Mouse (Mus musculus): ENCODE measurements around the gene Hspb7. TPM values are rescaled to one million over a fixed set of nuclear protein-coding genes. Genes with fewer than 3 reads are reported as not detected.
A peak's percentile ranks its signal among the peaks of the same experiment; 100 is the strongest.

Hspb7 gene
- total RNA-seq, 2 experiments from 2014 or later = 2.9 to 9.6 TPM

DNA sequence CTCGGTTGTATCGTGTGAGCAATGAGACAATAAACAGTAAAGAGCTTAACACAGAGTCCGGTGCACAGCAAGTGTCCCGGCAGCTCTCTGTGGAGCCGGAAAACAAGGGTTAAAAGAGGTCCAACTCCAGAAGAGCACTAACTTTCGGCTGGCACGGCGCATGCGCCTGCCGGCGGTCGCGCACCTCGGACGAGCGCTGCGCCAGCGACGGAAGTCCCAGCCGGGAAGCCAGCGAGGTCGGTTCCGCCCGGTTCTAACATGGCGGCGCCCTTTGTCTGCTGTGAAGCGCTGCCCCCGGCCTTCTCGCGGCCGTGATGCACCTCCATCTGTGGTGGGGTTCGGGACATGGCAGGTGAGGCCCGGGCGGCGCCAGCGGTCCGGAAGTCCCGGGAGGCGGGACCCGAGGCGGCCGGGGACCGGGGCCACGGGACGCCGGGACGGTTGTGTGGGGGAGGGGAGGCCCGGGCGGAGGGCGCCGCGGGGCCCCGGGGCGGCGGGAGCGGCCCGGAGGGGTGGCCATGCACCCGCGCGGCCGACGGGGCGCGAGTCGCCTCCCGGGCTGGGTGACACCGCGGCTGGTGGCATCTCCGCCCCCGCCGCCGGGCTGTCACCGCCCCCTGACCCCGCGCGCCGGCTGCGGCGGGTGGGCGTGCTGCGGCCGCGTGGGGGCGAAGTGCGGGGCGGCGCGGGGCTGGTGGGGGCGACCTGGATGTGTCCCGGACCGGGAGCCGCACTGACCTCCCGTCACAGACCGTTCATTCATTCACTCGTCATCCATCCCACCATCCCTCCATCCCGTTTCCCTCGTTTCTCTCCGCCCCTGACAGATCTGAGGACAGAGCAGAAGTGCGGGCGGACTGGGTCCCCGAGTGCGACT, 24.1 kb downstream of the Hspb7 start, which contains the start of gene Zbtb17:
Gene Zbtb17, plus strand, starts transcription at position 204 of the 877 bp plus-strand sequence.
- DNase-seq (ENCODE audit: low spot score in 2 of 2) = peak; percentile 78 to 82

DNA sequence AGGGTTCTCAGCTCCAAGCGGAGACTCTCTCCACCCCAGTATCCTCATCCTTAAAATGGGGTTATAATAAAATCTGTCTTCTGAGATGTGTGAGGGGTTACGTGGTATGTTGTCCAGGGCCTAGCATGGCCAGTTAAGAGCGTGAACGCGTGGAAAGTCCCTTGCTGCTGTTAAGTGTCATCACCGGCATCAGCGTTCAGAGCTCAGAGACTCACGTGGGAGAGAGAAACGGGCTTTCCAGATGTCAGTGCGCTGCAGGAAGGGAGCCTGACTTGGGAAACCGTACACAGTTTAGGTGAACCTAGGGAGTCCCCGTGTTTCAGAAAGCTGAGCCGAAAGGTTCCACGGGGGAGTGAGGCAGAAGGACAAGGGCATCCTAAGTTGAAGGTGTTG, 24.7 kb downstream of the Hspb7 start:
- no peak for DNase-seq (ENCODE audit: low spot score in 2 of 2)

DNA sequence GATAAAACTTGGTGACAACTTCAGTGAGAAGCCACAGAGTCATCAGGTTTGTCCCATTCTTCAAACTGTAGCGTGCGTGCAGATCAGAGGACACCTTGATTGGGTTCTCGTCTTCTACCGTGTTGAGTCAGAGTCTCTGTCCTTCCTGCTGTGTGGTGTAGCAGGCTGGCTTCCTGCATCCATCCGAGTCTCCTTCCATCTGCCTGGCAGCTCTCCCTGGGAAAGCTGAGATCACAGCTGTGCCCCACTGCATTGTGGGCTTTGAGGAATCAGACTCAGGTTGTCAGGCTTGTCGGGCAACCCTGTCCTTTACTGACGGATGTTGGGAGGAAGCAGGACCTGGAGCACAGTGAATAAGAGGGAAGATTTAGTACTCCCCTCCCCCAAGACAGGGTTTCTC, 25.6 kb downstream of the Hspb7 start:
- DNase-seq (ENCODE audit: low spot score in 2 of 2) = no peak

DNA sequence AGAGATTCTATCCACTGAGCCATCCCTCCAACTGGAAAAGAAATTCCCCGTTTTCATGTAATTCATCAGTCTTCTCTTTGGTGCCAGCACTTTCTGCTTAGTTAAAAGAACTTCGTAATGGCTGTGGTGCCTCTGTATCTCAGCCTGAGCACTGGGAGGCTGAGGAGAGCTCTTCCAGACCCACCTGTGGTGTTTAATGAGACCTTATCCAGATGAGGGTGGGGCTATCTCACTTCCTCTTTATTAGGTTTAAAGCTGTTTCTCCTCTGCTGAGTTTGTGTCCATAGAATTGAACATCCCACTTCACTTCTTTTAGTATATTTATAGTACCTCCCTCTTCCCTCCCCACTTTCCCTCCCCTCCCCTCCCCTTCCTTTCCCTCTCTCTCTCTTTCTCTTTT, 30.7 kb downstream of the Hspb7 start:
- DNase-seq (ENCODE audit: low spot score in 2 of 2) = no peak

DNA sequence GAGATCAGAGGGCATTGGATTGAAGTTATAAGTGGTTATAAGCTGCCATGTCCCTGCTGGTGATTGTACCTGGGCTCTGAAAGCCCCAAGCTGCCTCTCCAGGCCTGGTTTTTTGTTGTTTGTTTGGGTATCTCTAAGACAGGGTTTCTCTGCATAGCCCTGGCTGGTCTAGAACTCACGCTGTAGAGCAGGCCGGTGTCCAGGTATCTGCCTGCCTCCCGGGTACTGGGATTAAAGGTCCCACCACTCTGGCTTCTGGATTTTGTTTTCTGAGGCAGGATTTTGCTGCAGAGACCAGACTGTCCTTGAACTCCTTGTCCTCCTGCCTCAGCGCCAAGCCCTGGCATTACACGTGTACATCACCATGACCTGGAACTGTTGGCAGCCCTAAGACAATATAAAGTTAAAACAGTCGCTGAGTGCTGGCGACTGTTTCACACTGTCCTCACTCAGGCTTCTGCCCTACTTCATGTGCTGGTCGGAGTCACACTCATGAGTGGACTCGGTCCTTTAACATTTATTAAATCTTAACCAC, 31.4 kb downstream of the Hspb7 start:
- no peak for DNase-seq (ENCODE audit: low spot score in 2 of 2)

DNA sequence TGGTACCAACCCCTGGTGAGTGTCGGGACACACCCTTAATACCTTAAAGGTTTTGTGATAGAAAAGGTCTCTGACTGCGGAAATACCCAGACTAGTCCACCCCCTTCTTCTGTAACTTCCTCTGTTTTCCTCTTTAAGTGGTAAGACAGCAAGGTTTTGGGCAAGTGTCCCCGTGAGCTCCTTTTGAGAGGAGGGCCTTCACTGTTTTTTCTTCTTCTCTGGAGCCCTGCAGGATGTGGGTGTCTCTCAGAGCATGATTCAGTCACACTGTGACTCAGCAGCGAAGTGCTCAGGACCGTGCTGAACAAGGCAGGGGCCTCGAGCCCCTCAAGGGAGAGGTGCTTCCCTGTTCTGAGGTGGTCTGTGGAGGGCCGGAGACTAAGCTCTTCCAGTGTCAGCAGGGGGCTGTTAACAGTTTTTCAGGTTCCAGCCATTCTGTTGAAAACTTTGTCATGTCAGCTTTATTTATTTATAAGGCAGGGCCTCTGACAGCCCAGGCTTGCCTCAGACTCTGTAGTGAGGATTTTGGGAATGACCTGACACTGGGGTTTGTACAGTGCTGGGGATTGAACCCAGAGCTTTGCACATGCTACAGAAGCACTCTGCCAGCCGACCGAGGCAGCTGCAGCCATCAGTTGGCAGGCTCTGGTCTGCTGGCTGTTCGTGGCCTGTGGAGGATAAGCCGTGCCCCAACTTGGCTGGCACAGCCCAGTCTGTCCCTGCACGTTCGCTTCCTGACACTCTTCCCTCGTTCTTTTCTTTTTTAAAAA, 34.2 kb downstream of the Hspb7 start:
- no peak for DNase-seq (ENCODE audit: low spot score in 2 of 2)

DNA sequence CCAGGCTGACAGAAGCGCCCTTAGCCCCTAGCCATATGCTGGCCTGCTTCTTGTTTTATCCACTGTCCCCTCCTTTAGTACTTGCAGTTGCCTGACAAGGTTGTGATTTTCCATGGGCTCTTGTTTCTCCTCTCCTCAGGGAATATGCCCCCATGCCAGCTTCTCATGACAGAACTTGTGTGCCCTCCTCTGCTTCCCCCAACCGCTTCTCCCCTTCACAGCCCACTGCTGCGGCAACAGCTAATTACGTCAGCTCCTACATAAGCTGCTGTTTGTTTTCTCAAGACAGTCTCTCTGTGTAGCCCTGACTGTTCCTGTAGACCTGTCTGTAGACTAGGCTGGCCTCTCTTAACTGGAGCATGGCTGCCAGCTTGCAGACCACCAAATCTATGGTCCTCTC, 34.9 kb downstream of the Hspb7 start:
- DNase-seq (ENCODE audit: low spot score in 2 of 2) = no peak

DNA sequence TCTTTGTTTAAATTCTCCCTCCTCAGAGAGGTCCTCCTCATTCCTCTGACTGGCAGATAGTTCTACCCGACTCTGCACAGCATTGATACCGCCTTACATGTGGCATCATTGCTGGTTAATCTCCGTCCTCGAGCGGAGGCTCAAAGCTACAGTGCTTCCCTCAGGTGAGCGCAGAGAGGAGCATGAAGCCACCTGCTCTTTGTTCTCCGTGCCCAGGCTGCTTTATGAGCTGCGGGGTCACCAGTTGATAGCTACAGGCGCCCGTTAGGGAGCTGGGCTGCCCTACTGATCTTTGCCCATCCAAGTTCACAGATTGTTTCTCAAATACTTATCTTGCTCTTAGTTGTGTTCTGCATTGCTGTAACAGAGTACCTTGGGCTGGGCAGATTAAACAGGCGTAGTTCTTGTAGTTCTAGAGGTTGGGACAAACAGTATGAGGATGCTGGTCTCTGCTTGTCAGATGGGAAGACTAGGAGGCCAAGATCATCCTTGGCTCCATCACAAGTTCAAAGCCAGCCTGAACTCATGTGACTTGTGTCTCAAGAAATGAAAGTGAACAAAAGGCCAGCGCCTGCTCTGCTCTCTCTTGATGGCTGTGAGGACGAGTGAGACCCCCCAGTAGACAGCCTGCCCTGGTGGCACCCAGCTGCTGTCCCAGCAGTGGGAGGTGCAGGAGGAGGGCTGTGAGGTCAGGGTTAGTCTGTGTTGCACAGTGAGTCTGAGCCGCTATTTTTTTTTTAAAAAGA, 35.8 kb downstream of the Hspb7 start:
- no peak for DNase-seq (ENCODE audit: low spot score in 2 of 2)

DNA sequence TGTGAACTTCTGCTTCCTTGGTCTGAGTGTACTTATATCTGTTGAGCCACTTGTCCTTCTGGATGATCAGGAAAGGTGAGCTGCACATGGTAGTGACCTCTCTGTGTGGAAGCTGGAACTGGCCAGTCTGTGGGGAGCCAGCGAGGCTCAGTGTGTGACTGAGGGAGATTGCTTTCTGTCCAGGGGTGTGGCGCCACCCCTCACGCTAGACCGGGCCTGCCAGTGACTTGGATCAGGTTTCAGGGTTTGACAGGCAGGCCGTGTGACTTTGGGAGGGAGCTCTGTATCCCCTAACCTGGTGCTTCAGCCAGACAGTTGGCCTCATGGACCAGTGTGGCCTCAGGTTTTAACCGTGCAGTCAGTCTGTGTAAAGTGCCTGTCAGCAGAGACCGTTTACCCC, 37.7 kb downstream of the Hspb7 start:
- DNase-seq (ENCODE audit: low spot score in 2 of 2) = no peak

DNA sequence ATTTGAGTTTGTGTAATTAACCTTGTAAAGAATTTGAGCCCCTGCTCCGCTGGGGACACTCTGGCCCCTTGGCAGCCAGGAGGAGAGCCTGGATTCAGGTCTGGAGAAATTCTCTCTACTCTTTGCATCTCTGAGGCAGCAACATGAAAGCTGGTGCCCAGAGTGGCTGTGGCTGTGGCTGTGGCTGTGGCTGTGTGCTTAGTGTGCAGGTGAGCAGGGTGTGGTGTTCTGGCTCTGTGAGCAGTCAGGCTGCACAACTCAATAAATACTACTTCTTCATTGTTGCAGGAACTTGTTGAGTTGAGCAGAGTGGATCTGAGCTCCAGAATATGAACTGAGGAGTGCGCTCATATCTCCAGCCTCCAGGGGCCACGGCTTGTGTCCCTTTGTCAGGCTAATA, 38.3 kb downstream of the Hspb7 start:
- no peak for DNase-seq (ENCODE audit: low spot score in 2 of 2)

DNA sequence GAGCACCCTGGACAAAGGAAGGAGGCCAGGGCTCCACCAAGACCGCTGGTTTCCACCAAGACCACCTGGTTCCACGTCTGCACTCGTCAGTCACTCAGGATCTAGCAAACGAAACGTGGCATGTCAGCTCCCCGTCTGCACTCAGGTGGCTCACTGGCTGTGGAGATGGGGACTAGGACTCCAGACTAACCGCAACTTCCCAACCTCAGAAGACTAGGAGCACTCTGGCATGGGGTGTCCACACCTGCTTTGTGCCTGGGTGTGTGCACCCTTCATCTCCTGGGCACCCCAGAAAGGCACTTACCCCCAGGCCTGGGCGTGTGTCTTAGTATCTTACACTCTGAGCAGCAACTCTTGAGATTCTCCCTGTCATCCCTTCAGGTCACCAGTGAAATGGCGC, 39.2 kb downstream of the Hspb7 start:
- no peak for DNase-seq (ENCODE audit: low spot score in 2 of 2)

DNA sequence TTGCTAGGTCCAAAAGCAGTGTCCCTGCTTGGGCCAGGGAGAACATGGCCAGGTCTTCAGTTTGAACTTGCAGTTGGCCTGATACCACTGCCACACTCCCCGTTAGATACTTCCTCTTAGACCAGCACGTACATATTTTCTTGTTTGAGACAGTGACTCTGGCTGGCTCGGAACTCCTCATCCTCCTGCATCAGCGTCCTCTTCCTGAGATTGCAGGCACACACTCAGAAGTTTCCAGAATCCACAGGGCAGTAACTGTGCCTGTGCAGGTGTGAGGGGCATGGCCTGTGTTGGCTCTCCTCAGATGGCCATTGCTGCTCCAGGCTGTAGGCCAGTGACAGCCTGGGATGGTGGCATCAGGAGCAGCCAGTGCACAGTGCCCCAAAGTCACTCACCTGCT, 39.9 kb downstream of the Hspb7 start:
- DNase-seq (ENCODE audit: low spot score in 2 of 2) = no peak

DNA sequence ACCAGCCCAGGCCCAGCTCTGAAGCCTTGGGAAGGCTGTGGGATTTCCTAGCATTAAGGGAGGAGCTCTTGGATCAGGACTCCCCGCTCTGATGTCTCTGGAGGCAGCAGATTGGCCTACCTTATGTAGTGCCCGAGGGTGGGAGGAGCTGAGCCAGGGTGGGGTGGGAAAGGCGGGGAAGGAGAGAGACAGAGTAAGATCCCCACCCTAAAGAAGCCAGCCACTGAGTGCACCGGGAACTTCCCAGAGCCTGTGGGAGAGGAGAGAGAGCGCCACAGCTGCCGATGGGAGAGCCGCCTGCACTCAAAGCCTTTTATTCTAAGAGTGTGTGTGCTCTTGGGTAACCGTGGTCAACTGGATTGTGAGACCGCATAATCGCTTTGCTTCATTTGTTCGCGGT, 40.5 kb downstream of the Hspb7 start:
- DNase-seq (ENCODE audit: low spot score in 2 of 2) = no peak

DNA sequence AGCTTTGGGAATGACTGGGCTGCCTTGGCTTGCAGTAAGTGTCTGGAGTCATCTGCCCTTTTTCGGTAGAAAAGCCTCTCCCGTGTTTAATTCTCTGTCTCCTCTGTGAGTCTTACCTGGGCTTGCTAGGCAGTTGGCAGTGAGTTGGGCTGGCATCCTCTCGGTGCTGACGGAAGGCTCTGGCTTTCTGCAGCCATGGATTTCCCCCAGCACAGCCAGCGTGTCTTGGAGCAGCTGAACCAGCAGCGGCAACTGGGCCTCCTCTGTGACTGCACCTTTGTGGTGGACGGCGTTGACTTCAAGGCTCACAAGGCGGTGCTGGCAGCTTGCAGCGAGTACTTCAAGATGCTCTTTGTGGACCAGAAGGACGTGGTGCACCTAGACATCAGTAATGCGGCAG, 41.0 kb downstream of the Hspb7 start:
- DNase-seq (ENCODE audit: low spot score in 2 of 2) = no peak

DNA sequence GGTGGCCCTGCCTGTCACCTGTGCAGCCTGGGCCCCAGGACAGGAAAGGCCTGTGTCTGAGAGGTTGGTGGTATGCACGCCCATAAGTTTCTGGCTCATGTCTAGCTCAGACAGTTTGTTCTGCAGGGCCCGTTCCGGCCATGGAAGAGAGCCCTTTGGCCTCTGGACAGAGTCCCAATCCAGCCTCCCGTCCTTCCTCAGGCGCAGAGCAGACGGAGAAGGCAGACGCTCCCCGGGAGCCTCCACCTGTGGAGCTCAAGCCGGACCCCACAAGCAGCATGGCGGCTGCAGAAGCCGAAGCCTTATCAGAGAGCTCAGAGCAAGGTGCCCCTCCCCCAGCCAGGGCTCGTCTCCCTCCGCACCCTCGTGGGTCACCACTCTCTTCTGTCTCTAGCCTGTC, 42.9 kb downstream of the Hspb7 start:
- DNase-seq (ENCODE audit: low spot score in 2 of 2) = no peak

DNA sequence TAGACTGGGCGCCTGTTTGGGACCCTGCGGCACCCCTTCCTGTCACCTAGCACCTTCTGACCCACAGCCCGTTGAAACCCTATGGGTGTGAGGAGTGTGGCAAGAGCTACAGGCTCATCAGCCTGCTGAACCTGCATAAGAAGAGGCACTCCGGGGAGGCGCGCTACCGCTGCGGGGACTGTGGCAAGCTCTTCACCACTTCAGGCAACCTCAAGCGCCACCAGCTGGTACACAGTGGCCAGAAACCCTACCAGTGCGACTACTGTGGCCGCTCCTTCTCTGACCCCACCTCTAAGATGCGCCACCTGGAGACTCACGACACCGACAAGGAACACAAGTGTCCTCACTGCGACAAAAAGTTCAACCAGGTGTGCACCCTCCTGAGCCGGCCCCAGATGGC, 44.1 kb downstream of the Hspb7 start:
- no peak for DNase-seq (ENCODE audit: low spot score in 2 of 2)

DNA sequence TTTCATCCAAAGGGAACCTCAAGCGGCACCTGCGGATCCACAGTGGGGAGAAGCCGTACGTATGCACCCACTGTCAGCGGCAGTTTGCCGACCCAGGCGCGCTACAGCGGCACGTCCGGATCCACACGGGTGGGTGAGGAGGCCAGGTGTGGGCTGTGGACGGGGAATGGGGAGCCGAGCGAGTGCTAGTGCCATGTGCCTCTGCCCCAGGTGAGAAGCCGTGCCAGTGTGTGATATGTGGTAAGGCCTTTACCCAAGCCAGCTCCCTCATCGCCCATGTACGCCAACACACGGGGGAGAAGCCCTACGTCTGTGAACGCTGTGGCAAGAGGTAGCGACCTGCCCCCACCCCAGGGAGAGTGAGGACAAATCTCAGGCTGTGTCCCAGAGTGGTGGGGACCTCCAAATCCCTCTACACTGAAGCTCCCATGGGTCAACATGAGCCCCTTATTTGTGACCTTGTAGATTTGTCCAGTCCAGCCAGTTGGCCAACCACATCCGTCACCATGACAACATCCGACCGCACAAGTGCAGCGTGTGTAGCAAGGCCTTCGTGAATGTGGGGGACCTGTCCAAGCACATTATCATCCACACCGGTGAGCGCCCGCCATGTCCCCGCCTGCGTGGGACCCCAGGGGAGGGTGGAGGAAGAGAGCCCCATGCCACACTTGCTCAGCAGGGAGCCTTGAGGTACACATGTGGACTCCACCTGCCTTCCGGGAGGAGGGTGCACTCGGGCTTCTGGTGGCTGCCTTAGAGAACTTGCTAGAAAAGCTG, 45.1 kb downstream of the Hspb7 start:
- DNase-seq (ENCODE audit: low spot score in 2 of 2) = no peak

DNA sequence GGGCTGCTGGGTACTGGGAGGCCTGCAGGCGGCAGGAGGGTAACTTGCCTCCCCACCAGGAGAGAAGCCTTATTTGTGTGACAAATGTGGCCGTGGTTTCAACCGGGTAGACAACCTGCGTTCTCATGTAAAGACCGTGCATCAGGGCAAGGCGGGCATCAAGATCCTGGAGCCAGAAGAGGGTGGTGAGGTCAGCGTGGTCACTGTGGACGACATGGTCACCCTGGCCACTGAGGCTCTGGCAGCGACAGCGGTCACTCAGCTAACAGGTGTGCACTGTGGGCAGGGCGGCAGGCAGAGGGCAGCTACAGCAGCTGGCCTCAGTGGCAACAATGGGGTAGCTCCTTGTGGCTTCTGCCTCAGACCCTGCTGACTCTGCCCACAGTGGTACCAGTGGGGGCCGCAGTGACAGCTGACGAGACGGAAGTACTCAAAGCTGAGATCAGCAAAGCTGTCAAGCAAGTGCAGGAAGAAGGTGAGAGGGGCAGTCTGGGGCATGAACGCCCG, 45.8 kb downstream of the Hspb7 start:
- no peak for DNase-seq (ENCODE audit: low spot score in 2 of 2)

DNA sequence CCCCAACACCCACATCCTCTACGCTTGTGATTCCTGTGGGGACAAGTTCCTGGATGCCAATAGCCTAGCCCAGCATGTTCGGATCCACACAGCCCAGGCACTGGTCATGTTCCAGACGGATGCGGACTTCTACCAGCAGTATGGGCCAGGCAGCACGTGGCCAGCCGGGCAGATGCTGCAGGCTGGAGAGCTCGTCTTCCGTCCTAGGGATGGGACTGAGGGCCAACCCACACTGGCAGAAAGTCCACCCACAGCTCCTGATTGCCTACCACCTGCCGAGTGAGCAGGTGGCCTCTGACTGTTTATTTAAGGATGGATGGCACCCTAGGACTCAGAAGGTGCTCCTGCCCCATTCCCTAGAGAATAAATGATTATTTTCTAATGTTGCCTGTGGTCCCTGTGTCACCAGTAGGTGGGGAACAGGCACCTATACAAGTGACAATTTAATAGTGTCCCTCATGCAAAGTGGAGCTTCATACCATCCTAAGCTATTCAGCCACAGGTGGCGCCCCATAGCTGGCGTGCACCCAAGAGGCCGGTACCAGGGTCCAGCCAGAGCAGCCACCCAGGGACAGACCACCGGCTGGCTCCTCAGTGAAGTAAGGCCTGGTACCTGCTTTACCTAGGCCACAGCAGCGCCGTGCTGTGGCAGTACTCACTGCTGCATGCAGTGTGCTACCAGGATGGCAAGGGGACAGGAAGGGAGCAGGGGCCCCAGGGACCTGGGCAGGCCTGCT, 46.4 kb downstream of the Hspb7 start:
- no peak for DNase-seq (ENCODE audit: low spot score in 2 of 2)

DNA sequence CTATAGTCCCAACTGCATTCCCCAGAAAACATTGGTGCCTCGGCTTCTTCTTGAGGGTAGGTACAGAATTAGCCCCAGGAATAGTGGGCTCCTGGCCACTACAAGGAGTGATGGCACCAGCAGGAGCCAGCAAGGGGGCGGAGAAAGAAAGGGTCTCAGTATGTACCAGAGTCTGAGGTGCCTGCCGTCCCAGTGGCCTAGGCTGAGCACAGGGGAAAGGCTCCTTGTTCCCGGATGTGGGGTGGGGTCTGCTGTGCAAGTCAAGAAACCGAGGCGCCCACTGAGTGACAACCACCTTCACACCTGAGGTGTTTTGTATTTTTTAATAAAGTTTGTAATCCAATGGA, 47.0 kb downstream of the Hspb7 start:
- DNase-seq (ENCODE audit: low spot score in 2 of 2) = no peak

Measured in adrenal gland, postnatal 4 days (tissue).